Comparison of ENCODE assay signal across 7 mouse cellular contexts in the genomic region with DNA sequence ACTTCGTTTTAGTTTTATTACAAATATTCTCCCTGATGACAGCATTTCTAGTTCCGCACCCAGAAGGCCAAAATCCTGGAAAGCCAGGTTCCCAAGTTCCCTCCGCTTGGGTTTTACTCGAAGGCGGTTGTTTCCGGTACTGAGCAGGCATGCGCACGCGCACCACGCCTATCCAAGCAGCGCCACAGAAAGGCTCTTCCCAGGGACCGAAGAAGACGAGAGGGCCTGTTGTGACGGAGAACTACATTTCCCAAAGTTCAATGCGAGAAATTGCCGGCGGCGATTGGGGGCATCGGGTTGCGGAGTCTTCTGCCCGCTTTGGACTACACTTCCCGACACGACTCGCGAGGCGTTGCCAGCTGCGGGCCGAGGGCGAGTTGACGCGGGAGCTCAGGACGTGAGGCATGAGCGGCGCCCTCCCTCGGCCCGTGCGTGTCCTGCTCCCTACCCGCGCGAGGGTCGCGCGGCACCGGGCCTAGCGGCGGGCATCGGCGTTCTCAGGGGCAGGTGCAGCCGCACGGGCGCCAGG. TPM values are rescaled to one million over a fixed set of nuclear protein-coding genes. Genes with fewer than 3 reads are reported as not detected.
A peak's percentile ranks its signal among the peaks of the same experiment; 100 is the strongest.
DNase-seq lines count a peak whose midpoint lies in the region; ATAC-seq lines count a peak whose summit lies in the region.

A gene (plus strand): TSS at position 346 of the 529 bp plus-strand sequence.

- H3K4me2 ChIP-seq in embryonic facial prominence, embryonic 11.5 days (ENCODE audit: low read depth, low read length) = peak within 1 kb of the TSS; percentile 89
- H3K4me2 ChIP-seq in midbrain, embryonic 13.5 days (replicated peaks) = peak within 1 kb of the TSS; percentile 83

- no peak within 1 kb of the TSS for H3K27ac ChIP-seq in embryonic facial prominence, embryonic 11.5 days (replicated peaks; ENCODE audit: low read depth, low read length)
- H3K27ac ChIP-seq in limb, embryonic 10.5 days = peak within 1 kb of the TSS; percentile 88
- peak within 1 kb of the TSS; percentile 82 for H3K27ac ChIP-seq in midbrain, embryonic 13.5 days

- no peaks in the 10 kb centered on the region for H3K4me1 ChIP-seq in embryonic facial prominence, embryonic 11.5 days (ENCODE audit: control insufficient read depth, insufficient read depth, low read length)
- H3K4me1 ChIP-seq in limb, embryonic 10.5 days = peaks cover 32% of the 10 kb centered on the region
- H3K4me1 ChIP-seq in midbrain, embryonic 13.5 days (replicated peaks) = peaks cover 31% of the 10 kb centered on the region

- H3K4me3 ChIP-seq in embryonic facial prominence, embryonic 11.5 days (ENCODE audit: low read depth, low read length) = peak within 1 kb of the TSS; percentile 77
- peak within 1 kb of the TSS; percentile 89 for H3K4me3 ChIP-seq in limb, embryonic 10.5 days
- H3K4me3 ChIP-seq in midbrain, embryonic 13.5 days (replicated peaks) = peak within 1 kb of the TSS; percentile 83

- peak; percentile 98 for DNase-seq in adrenal gland, postnatal 14 days
- DNase-seq in embryonic facial prominence, embryonic 11.5 days (ENCODE audit: low spot score) = peak; percentile 100
- peak; percentile 99 for DNase-seq in kidney, adult 11 months
- DNase-seq in limb, embryonic 10.5 days (ENCODE audit: low spot score) = peak; percentile 97
- peak; percentile 85 for DNase-seq in spleen, adult 12 weeks (ENCODE audit: low spot score)

- under 1% methylated on average over 51 of the region's 51 CpGs for WGBS in embryonic facial prominence, embryonic 11.5 days
- WGBS in limb, embryonic 10.5 days = under 1% methylated on average over 51 of the region's 51 CpGs
- under 1% methylated on average over 50 of the region's 51 CpGs for WGBS in midbrain, embryonic 13.5 days

- H3K9ac ChIP-seq in embryonic facial prominence, embryonic 11.5 days (replicated peaks; ENCODE audit: low read length) = peak within 1 kb of the TSS; percentile 81
- peak within 1 kb of the TSS; percentile 77 for H3K9ac ChIP-seq in midbrain, embryonic 13.5 days (replicated peaks)

- H3K9me3 ChIP-seq in embryonic facial prominence, embryonic 11.5 days (replicated peaks; ENCODE audit: control insufficient read depth, low read length) = no peaks in the 10 kb centered on the region
- H3K9me3 ChIP-seq in limb, embryonic 10.5 days (replicated peaks) = no peaks in the 10 kb centered on the region
- no peaks in the 10 kb centered on the region for H3K9me3 ChIP-seq in midbrain, embryonic 13.5 days

- ATAC-seq in embryonic facial prominence, embryonic 11.5 days (replicated peaks; ENCODE audit: insufficient number of reproducible peaks, low FRiP score, low TSS enrichment, low read depth) = peak; percentile 98
- ATAC-seq in granulocyte monocyte progenitor cell, adult 5-6 weeks (replicated peaks; ENCODE audit: poor library complexity, severe bottlenecking) = peak; percentile 90
- ATAC-seq in midbrain, embryonic 13.5 days = peak; percentile 99

- no peaks in the 10 kb centered on the region for H3K27me3 ChIP-seq in embryonic facial prominence, embryonic 11.5 days (ENCODE audit: control insufficient read depth, insufficient read depth, low read length)
- no peaks in the 10 kb centered on the region for H3K27me3 ChIP-seq in limb, embryonic 10.5 days (ENCODE audit: low read depth, poor library complexity, severe bottlenecking)
- H3K27me3 ChIP-seq in midbrain, embryonic 13.5 days = no peaks in the 10 kb centered on the region

- no peaks in the 10 kb centered on the region for H3K36me3 ChIP-seq in embryonic facial prominence, embryonic 11.5 days (replicated peaks; ENCODE audit: control insufficient read depth, insufficient read depth, low read depth, low read length)
- peaks cover 10% of the 10 kb centered on the region for H3K36me3 ChIP-seq in limb, embryonic 10.5 days
- peaks cover 6% of the 10 kb centered on the region for H3K36me3 ChIP-seq in midbrain, embryonic 13.5 days

RNA-seq across cellular contexts. Expression of the gene that starts here (rescaled TPM):
- 35.2 and 45.9 TPM in 2 replicates for total RNA-seq in adrenal gland, postnatal 14 days (2021)
- 13.3 and 14.5 TPM in 2 replicates for polyA plus RNA-seq in embryonic facial prominence, embryonic 11.5 days (2014; fragmentation: Nextera tagmentation; extraction: Ambion mirVana)
- 27.1 and 44.0 TPM in 2 replicates for total RNA-seq in granulocyte monocyte progenitor cell, adult 5-6 weeks (2014; fragmentation: Nextera tagmentation)
- 42.0 and 48.3 TPM in 2 replicates for total RNA-seq in granulocyte monocyte progenitor cell, adult 5-6 weeks (2017)
- 14.8 and 20.6 TPM in 2 replicates for polyA plus RNA-seq in limb, embryonic 10.5 days (2016; fragmentation: Nextera tagmentation; extraction: Ambion mirVana)
- polyA plus RNA-seq in midbrain, embryonic 13.5 days (2015; fragmentation: Nextera tagmentation; extraction: Ambion mirVana) = 20.9 and 28.1 TPM in 2 replicates
